Mouse (Mus musculus): ENCODE data around the gene Fbp2.
A peak's percentile ranks its signal among the peaks of the same experiment; 100 is the strongest.
"Not testable (repeated sequence)": the region's sequence is repeated elsewhere in the genome, so short reads cannot be mapped to it uniquely, and the experiment has no call there.

The Fbp2 gene

GRCm38 (mm10) chr13:62863771-62864170, 5.5 kb upstream of the Fbp2 start:
- DNase-seq = peak; percentile 22

- DNase-seq = no peak
Observed at GRCm38 (mm10) chr13:62862875-62863274, 4.7 kb upstream of the Fbp2 start.

GRCm38 (mm10) chr13:62860068-62860467, 1.8 kb upstream of the Fbp2 start:
- no peak for DNase-seq

GRCm38 (mm10) chr13:62859251-62859650, 1.0 kb upstream of the Fbp2 start:
- DNase-seq = not testable (repeated sequence)

GRCm38 (mm10) chr13:62856850-62857249, 1.4 kb downstream of the Fbp2 start:
- DNase-seq = peak; percentile 13

GRCm38 (mm10) chr13:62856305-62856675, 1.9 kb downstream of the Fbp2 start:
- DNase-seq = peak; percentile 86

GRCm38 (mm10) chr13:62855396-62856304, 2.6 kb downstream of the Fbp2 start:
- no peak for DNase-seq

GRCm38 (mm10) chr13:62854666-62855065, 3.6 kb downstream of the Fbp2 start:
- DNase-seq = peak; percentile 84

- DNase-seq = no peak
Observed at GRCm38 (mm10) chr13:62833341-62833740, 24.9 kb downstream of the Fbp2 start.

- DNase-seq = no peak
Observed at GRCm38 (mm10) chr13:62832239-62832638, 26.0 kb downstream of the Fbp2 start.

GRCm38 (mm10) chr13:62815705-62816104, 42.5 kb downstream of the Fbp2 start:
- DNase-seq = not testable (repeated sequence)

- no peak for DNase-seq
Observed at GRCm38 (mm10) chr13:62812713-62813112, 45.5 kb downstream of the Fbp2 start.

GRCm38 (mm10) chr13:62807981-62808380, 50.2 kb downstream of the Fbp2 start:
- not testable (repeated sequence) for DNase-seq

Measured in lung, postnatal 10 days (tissue).